ENCODE assay signal across 28 mouse cellular contexts in genomic region chr13:12308878-12309277, GRCm38 (mm10). TPM values are rescaled to one million over a fixed set of nuclear protein-coding genes. Genes with fewer than 3 reads are reported as not detected.
A peak's percentile ranks its signal among the peaks of the same experiment; 100 is the strongest.
DNase-seq lines count a peak whose midpoint lies in the region; ATAC-seq lines count a peak whose summit lies in the region.
"Had no signal": no experiment of that assay in that cellular context is flagged by ENCODE, and none has a peak within 500 bp of the region (broad histone marks: within the 10 kb centered on the region; RNA-seq: fewer than 3 reads in every experiment).

No protein-coding gene starts in this region.

- no peaks in the 10 kb centered on the region for H3K9me3 ChIP-seq in embryonic facial prominence, embryonic 12.5 days
- H3K9me3 ChIP-seq in embryonic facial prominence, embryonic 10.5 days = no peaks in the 10 kb centered on the region
- no peaks in the 10 kb centered on the region for H3K9me3 ChIP-seq in heart, embryonic 12.5 days (replicated peaks)
- H3K9me3 ChIP-seq: embryonic facial prominence, embryonic 15.5 days; hindbrain, embryonic 13.5 days; limb, embryonic 13.5 days; liver, embryonic 12.5 days; midbrain, embryonic 10.5 days; neural tube, embryonic 13.5 days had no signal

- DNase-seq in embryonic facial prominence, embryonic 10.5 days (ENCODE audit: low spot score) = no peak
- DNase-seq in heart, postnatal 36 days = no peak
- peak; percentile 25 for DNase-seq in layer of hippocampus, adult 11-12 months (ENCODE audit: low spot score)
- no peak for DNase-seq in layer of hippocampus, adult 9-10 months (ENCODE audit: low spot score)
- DNase-seq in adrenal gland, postnatal 36 days = no peak
- DNase-seq: adrenal gland, adult 8-10 months; cerebellum, adult 2 months; cerebellum, postnatal 36 days; embryo, embryonic 11 days; kidney, adult 18-20 months; kidney, postnatal 4 days; lung, adult 18-20 months; lung, postnatal 10 days; thymus, adult 18-20 months; thymus, postnatal 36 days had no signal

- H3K4me1 ChIP-seq in embryonic facial prominence, embryonic 12.5 days = no peaks in the 10 kb centered on the region
- H3K4me1 ChIP-seq in embryonic facial prominence, embryonic 10.5 days = peaks cover 22% of the 10 kb centered on the region
- peaks cover 67% of the 10 kb centered on the region for H3K4me1 ChIP-seq in heart, embryonic 12.5 days (replicated peaks)
- H3K4me1 ChIP-seq: embryonic facial prominence, embryonic 15.5 days; hindbrain, embryonic 13.5 days; liver, embryonic 12.5 days had no signal

- intact Hi-C loops in heart, postnatal 36 days (cut with DNase I) = no loop called here

- H3K27me3 ChIP-seq in embryonic facial prominence, embryonic 12.5 days = no peaks in the 10 kb centered on the region
- H3K27me3 ChIP-seq in embryonic facial prominence, embryonic 10.5 days (replicated peaks; ENCODE audit: low read depth, poor library complexity, severe bottlenecking) = no peaks in the 10 kb centered on the region
- H3K27me3 ChIP-seq in heart, embryonic 12.5 days (replicated peaks) = no peaks in the 10 kb centered on the region
- H3K27me3 ChIP-seq: embryonic facial prominence, embryonic 15.5 days; hindbrain, embryonic 13.5 days; limb, embryonic 13.5 days; liver, embryonic 12.5 days; neural tube, embryonic 13.5 days had no signal

- no peak for ATAC-seq in embryonic facial prominence, embryonic 12.5 days (ENCODE audit: insufficient number of reproducible peaks, insufficient read depth, low FRiP score, low TSS enrichment)
- no peak for ATAC-seq in heart, embryonic 12.5 days (ENCODE audit: insufficient number of reproducible peaks, low FRiP score)
- ATAC-seq: activated CD4-positive, CD25-positive, alpha-beta regulatory T cell, adult 4 months; inflammation-experienced regulatory T-cells, adult 6 months; liver, embryonic 12.5 days; midbrain, embryonic 16.5 days had no signal

- no peak overlapping the region for H3K4me3 ChIP-seq in embryonic facial prominence, embryonic 12.5 days
- no peak overlapping the region for H3K4me3 ChIP-seq in embryonic facial prominence, embryonic 10.5 days
- no peak overlapping the region for H3K4me3 ChIP-seq in heart, embryonic 12.5 days
- H3K4me3 ChIP-seq: embryonic facial prominence, embryonic 15.5 days; hindbrain, embryonic 13.5 days; limb, embryonic 13.5 days; liver, embryonic 12.5 days; midbrain, embryonic 10.5 days; myocyte; neural tube, embryonic 13.5 days had no signal

- H3K36me3 ChIP-seq in embryonic facial prominence, embryonic 12.5 days = no peaks in the 10 kb centered on the region
- no peaks in the 10 kb centered on the region for H3K36me3 ChIP-seq in embryonic facial prominence, embryonic 10.5 days (replicated peaks)
- H3K36me3 ChIP-seq in heart, embryonic 12.5 days = peaks cover 68% of the 10 kb centered on the region
- H3K36me3 ChIP-seq: embryonic facial prominence, embryonic 15.5 days; hindbrain, embryonic 13.5 days; limb, embryonic 13.5 days; liver, embryonic 12.5 days; neural tube, embryonic 13.5 days had no signal

- H3K9ac ChIP-seq in embryonic facial prominence, embryonic 12.5 days = no peak overlapping the region
- no peak overlapping the region for H3K9ac ChIP-seq in heart, embryonic 12.5 days
- H3K9ac ChIP-seq: embryonic facial prominence, embryonic 15.5 days; hindbrain, embryonic 13.5 days; limb, embryonic 13.5 days; liver, embryonic 12.5 days; neural tube, embryonic 13.5 days had no signal

- H3K4me2 ChIP-seq in embryonic facial prominence, embryonic 12.5 days (replicated peaks) = no peak overlapping the region
- H3K4me2 ChIP-seq in heart, embryonic 12.5 days = no peak overlapping the region
- H3K4me2 ChIP-seq: embryonic facial prominence, embryonic 15.5 days; hindbrain, embryonic 13.5 days; limb, embryonic 13.5 days; liver, embryonic 12.5 days; neural tube, embryonic 13.5 days had no signal

- 85% methylated on average over 12 of the region's 12 CpGs for WGBS in embryonic facial prominence, embryonic 12.5 days
- 86% methylated on average over 12 of the region's 12 CpGs for WGBS in embryonic facial prominence, embryonic 10.5 days
- 73% methylated on average over 12 of the region's 12 CpGs for WGBS in heart, embryonic 12.5 days

- H3K27ac ChIP-seq in embryonic facial prominence, embryonic 12.5 days = 0 out of 2 replicates have a peak overlapping the region, but pooled peaks have one; percentile 5
- no peak overlapping the region for H3K27ac ChIP-seq in embryonic facial prominence, embryonic 10.5 days (replicated peaks)
- H3K27ac ChIP-seq in heart, embryonic 12.5 days (ENCODE audit: poor library complexity, severe bottlenecking) = peak overlapping the region; percentile 64
- H3K27ac ChIP-seq: embryonic facial prominence, embryonic 15.5 days; hindbrain, embryonic 13.5 days; limb, embryonic 13.5 days; liver, embryonic 12.5 days; midbrain, embryonic 10.5 days; neural tube, embryonic 13.5 days had no signal

RNA-seq across cellular contexts. Expression of gene Actn2, which starts 31.7 kb away (rescaled TPM):
- 33.6 and 36.1 TPM in 2 replicates for polyA plus RNA-seq in embryonic facial prominence, embryonic 12.5 days (2016; fragmentation: Nextera tagmentation; extraction: Ambion mirVana)
- 1.5 and 3.0 TPM in 2 replicates for polyA plus RNA-seq in embryonic facial prominence, embryonic 10.5 days (2016; fragmentation: Nextera tagmentation; extraction: Ambion mirVana)
- 1,360 and 1,370 TPM in 2 replicates for polyA plus RNA-seq in heart, embryonic 12.5 days (2016; fragmentation: Nextera tagmentation; extraction: Ambion mirVana)
- 1,000 to 10,000 TPM; 1,744 to 1,878 TPM for total RNA-seq in heart, postnatal 36 days (2021)
- total RNA-seq in adrenal gland, postnatal 36 days (2021) = under 1 TPM; 0.10 to 0.59 TPM
- total RNA-seq: granulocyte monocyte progenitor cell, adult 5-6 weeks had no signal

RNA-seq across cellular contexts. Expression of gene Mtr, which starts 51.0 kb away (rescaled TPM):
- polyA plus RNA-seq in embryonic facial prominence, embryonic 12.5 days (2016; fragmentation: Nextera tagmentation; extraction: Ambion mirVana) = 21.6 and 22.4 TPM in 2 replicates
- polyA plus RNA-seq in embryonic facial prominence, embryonic 10.5 days (2016; fragmentation: Nextera tagmentation; extraction: Ambion mirVana) = 22.3 and 22.6 TPM in 2 replicates
- polyA plus RNA-seq in heart, embryonic 12.5 days (2016; fragmentation: Nextera tagmentation; extraction: Ambion mirVana) = 18.7 and 20.0 TPM in 2 replicates
- 100 to 1,000 TPM in 1 of 2 experiments, 10 to 100 TPM in 1; 59.9 to 102 TPM for total RNA-seq in heart, postnatal 36 days (2021)
- 10 to 100 TPM; 20.0 to 20.3 TPM for total RNA-seq in adrenal gland, postnatal 36 days (2021)

Comparison
In these comparisons a context has a peak if more than half of its experiments do, and no peak if none do; other contexts are left out.
1. RNA of gene Actn2, which starts 31.7 kb away (polyA plus RNA-seq): 1,360 to 1,370 TPM in heart, embryonic 12.5 days; 33.6 to 36.1 TPM in embryonic facial prominence, embryonic 12.5 days and 1.5 to 3.0 TPM in embryonic facial prominence, embryonic 10.5 days; every median in the first group is over 10 times any median in the second.